Mouse (Mus musculus) ES-CJ7 (cell line): ENCODE results near the gene Sf3a3.
"Not testable (repeated sequence)": the region's sequence is repeated elsewhere in the genome, so short reads cannot be mapped to it uniquely, and the experiment has no call there.

Experiments
- DNase-seq: peaks from one replicate; pipeline ENCODE4 v3.0.0; 2011; ENCODE audit warnings: low read depth, low spot score

Gene Sf3a3

DNA sequence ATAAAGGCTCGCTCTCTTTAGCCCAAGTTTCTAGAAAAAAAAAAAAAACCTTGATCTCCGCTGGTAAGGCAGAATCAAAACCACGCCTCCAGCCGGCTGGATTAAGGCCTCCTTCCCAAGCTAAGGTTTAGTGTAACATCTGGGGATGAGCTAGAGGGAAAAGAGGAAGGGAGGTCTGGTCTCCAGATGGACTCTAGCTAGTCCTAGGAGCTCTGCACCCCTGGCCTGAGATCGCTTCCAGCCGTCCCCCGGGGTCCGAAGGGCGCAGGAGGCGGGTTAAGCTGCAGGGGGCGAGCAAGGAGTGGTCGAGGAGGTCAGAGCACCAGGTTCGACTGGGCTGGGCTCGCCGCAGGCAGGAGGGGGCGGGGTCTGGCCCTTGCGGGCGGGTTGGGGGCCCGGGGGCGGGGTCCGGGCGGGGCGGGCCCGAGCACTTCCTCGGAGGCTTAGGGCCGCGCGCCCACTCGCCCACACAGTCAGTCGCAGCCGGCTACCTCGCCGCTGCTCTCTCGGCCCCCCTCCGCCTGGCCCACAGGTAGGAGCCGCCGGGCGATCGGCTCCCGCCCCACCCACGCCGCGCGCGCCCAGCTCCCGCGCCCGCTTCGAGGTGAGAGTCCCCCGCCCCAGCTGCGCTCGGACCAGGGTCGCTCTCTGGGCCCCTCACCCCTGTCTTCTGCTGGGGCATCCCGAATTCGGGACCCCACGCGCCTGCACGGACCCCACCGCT is 14.2 kb upstream of the Sf3a3 start, which contains the start of gene Fhl3:
Gene Fhl3 (plus strand): TSS at position 454 of the 724 bp plus-strand sequence.
- DNase-seq: peak; percentile 79

DNA sequence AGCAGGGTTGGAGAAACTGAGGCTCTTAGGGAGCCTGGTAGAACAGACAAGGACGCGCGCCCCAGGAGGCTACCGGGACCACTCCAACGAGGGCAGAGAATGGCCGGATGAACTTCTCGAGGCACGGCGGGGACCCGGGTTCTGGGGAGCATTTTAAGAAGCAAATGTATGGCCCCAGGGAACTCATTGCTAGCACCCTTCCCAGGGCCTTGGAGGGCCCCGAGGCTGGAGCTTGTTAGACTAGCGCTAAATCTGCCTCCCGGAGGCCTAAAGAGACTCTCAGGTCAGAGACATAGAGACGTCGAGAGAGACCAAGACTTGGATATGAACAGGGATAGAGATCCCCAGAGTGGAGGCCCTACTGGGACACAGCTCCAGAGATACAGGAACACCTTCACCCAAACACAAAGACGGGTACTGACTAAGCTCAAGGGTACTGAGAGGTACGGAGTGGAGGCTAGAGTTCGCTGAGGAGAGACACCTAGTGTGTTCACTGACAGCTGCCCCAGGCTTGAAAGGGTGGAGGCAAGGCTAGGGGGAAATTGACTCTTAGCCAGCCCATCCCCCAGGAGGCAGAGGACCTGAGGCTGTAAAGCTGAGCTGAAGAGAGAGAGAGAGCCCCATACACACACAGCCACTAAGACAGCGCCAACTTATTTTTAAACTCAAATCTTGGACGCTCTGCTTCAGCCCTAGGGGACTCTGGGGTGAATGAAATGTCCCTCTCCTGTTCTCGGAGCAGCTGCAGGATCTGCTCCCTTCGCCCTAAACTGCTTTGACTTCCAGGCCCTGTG is 13.3 kb upstream of the Sf3a3 start:
- DNase-seq: peak; percentile 72

DNA sequence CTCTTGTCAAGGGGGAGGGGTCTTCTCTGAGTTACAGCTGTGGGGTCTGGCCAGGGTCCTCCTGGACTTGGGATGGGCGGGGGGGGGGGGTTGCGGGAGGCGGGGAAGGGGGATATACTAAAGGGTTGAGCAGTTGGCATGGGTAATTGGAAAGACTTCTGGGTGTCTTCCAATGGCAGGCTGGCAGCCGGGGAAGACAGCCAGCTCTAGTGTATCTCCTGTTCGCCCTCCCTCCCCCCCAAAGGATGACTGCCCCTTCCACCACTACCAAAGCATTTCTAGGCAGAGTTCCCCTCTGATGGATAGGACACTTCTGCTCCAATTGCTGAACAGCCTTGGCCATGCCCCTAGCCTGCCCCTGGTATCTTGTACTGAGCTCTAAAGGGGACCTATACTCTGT is 12.7 kb upstream of the Sf3a3 start:
- no peak for DNase-seq

DNA sequence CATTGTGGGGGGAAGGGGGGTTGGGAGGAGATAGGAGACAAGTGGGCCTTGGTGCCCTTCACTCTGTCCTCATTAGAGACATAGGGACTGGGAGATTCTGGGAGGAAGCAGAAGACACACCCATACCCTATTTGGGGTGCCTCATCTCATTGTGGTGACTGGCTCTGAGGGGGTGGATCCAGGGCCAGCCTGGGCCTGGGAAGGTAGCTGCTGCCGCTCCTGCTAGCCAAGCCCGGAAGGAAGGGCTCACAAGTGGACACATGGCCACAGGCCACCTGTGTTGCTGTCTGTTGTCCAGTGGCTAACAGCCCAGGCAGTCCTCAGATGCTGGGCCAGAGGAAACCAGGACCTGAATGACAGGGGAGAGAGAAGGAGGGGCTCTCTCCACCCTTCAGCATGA is 11.2 kb upstream of the Sf3a3 start:
- DNase-seq: peak; percentile 25

DNA sequence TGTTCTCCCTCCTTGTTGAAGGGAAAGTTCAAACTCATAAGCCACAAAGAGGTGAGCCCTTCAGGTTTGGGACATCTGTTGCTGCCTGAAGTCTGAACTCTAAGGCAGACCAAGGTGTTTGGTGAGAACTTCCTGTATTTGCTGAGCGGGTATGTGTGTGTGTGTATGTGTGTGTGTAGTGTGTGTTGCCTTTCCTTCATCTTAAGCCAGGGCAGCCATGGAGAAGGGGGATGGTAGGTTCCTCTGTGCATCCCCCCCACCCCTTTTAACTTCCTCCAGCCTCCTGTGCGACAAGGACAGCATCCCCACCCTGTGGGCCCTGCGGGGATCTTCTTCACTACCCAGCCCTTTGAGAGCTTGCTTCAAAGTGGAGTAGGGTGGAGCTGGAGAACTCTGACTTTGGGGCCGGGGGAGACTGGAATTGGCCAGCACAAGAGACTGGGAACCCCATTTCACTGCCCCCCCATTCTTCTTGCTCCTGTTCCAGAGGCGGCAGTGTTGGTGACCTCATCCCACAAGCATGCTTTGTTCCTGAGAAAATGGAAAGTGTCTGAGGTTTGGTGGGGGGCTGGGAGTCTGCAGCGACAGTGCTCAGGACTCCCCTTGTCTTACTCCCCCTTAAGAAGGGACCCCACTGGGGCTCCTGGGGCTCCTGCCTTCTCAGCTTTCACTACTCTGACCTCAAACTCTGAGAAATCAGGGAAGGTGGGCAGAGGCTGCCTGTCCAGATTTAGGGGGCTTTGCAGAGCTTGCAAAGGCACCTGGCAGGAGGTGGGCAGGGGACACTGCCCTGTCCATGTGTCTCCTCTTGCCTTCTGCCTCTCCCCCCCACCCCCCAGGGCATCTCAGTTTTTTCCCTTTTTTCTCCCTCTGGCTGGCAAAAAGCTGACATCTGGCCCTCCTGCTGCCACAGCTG is 10.4 kb upstream of the Sf3a3 start:
- DNase-seq: peak; percentile 83

DNA sequence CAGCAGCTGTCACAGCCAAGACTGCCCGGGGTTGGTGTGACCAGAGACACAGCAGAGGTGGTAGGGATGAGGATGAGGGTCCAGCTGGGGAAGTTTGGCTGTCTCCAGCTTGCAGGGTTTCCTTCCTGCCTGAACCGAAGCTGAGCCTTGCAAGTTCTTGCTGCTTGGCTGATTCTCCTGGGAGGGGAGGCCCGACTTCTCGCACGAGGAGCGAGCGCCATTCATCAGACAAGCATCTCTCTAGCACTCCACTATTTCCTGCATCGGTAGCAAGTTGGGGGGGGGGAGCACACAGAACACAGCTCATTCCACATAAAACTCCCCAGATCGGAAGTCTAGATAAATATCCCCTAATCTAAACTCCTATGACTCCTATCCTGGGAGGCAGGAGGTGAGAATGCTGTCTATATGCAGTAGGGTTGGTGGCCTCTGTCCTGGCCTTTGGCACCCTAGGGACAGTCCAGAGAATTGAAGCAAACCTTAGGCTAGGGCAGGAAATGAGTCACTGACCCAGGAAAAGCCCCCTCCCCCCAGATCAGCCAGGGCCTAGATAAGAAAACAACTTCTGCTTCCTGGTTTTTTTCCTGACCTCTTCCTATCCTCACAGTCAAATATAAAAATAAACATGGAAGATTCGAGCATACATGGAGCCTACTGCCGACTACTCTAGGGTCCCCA is 9.6 kb upstream of the Sf3a3 start:
- DNase-seq: no peak

DNA sequence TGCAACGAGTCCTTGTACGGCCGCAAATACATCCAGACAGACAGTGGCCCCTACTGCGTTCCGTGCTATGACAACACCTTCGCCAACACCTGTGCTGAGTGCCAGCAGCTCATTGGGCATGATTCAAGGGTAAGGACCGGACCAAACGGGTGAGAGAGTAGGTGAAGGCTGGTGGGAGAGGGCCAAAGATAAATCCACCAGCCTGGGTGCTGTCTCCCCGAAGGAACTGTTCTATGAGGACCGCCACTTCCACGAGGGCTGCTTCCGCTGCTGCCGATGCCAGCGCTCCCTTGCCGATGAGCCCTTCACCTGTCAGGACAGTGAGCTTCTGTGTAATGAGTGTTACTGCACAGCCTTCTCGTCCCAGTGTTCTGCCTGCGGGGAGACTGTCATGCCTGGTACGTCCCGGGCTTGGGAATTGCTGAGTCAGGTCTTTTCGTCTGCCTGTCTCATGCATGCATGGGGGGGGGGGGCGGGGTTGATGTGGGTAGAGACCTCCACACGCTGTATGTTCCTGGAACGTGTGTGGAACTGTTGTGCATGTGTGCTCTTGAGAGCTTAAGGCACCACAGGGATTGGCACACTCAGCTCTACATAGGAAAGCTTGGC is 8.8 kb upstream of the Sf3a3 start:
- DNase-seq: no peak

DNA sequence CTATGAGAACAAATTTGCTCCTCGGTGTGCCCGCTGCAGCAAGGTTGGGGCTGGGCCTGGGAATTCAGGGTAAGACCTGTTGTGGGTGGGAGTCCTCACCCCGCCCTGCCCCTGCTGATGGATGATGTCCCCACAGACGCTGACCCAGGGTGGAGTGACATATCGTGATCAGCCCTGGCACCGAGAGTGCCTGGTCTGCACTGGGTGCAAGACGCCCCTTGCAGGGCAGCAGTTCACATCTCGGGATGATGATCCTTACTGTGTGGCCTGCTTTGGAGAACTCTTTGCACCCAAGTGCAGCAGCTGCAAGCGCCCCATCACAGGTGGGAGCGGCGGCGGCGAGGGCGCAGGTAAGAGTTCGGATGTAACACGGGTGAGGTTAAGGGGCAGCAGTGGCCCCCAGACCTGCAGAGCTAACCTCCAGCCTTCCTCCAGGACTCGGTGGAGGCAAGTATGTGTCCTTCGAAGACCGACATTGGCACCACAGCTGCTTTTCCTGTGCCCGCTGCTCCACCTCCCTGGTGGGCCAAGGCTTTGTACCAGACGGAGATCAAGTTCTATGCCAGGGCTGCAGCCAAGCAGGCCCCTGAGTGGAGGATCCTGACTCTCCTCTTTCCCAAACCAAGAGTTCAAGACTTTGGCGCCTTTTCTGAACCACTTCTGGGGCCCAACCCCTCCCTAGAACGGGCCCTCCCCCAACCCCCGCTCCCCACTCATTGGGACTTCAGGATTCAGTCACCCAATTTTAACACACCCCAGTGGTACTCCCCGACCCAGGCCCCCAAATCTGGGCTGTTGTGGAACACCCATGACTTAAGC is 7.0 kb upstream of the Sf3a3 start:
- DNase-seq: not testable (repeated sequence)

DNA sequence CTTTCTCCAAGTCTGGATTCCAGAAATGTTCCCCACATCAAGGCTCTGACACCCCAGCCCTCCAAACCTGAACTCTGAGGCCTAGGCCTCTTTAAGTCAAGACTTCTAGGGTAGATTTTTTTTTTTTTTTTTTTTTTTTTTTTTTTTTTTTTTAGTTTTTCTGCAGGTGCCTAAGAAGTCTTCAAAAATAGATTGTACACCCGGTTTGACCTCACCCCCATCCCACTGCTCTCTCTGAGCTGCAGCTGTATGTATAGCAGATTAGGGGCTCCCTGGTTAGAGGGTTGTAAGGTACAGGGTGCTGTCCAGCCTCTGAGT is 6.4 kb upstream of the Sf3a3 start:
- DNase-seq: not testable (repeated sequence)

DNA sequence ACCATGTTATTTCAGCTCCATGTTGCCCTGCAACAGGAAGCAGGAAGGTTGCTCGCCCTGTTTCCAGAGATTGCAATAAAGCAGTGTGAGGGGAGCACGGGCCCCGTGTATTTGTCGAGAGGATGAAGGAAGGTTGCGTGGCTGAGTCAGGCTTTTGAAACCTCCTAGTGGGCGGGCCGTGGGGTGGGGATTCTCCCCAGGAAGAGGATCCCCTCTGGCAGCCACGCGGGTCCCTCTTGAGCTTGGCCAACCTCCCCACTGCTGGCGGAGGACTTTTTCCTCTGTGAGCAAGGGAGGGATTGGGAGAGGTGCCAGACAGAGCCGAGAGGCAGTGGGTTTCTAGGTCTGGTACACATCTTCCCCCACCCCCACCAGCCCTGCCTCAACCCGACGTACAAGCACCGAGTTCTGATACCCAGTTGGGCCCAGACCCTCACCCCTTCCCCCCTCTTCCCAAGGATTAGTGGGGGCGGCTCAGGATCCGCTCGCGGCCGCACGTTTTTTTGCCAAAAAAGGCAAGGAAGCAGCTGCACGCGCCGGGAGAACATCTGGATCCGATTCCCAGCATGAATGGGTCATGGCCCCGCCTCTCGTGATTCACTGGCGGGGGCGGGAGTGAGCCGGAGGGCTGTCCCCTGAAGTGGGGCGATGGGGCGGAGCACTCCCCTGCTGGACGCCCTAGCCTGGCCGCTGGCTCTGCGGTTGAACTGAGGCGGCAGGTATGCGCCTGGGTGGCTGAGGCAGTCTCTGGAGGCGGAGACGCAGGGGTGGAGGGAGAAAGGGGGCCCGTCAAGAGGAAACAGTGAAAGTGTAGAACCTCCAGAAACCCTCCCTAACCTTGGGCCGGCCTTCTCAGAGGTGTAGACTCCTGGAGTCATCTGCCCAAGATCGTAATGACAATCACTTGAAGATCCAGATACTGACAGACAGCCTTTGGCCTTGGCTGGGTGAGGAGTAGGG is 5.8 kb upstream of the Sf3a3 start:
- peak; percentile 95 for DNase-seq

DNA sequence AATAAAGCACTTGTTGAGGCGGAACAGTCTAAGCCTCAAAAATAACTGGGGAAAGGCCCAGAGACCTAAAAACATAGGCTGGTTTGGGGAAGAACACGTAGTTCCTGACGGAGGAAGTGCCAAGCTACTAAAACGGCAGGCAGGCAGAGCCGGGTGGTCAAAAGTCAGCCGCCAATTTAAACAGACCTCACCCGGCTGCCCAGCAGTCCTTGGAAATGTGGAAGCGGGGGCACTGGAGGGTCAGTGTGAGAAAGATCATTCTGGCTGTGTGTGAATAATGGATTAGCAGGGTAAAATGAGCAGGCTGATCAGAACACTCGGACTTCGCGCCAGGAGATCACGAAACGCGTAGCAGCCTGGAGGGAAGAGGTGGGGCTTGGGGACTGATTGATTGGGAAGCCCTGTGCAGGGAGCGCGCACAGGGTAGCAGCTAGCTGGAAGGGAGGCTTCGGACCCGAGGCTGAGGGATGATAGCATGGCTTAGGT is 4.6 kb upstream of the Sf3a3 start:
- peak; percentile 64 for DNase-seq

DNA sequence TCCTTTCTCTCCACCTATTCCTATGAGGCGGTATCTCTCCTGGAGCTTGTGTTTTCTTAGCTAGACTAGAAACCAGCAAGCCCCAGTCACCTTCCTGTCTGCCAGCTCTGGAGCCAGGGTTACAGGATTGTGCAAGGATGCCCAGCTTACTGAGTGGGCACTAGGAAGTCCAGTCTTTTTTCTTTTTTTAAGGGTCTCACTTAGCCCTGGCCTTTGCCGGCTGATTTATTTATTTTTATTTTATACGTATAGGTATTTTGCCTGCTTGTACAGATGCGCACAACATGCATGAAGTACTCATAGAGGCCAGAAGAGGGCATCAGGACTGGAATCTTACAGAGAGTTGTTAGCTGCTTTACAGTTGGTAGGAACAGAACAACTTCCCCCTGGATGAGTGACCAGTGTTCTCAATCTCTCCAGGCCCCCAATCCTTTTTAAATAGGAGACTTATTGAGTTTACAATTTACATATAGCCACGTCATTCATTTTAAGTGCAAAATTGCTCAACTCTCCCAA is 3.7 kb upstream of the Sf3a3 start:
- peak; percentile 78 for DNase-seq

DNA sequence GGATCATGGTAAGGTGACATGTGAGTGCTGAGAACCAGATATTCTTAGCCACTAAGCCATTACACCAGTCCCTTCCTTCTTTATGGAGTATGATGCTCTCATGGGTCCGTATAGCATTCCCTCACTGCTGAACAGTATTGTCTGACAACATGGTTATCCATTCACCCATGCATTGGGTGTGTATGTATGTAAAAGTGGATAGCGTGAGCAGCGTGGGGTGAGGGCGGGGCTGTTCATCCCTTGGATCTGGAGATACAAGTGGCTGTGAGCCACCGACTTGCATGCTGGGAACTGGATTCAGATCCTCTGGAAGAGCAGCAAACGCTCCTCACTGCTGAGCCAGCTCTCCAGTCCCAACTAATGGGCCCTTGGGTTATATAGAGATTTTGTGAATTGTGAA is 2.0 kb upstream of the Sf3a3 start:
- no peak for DNase-seq

DNA sequence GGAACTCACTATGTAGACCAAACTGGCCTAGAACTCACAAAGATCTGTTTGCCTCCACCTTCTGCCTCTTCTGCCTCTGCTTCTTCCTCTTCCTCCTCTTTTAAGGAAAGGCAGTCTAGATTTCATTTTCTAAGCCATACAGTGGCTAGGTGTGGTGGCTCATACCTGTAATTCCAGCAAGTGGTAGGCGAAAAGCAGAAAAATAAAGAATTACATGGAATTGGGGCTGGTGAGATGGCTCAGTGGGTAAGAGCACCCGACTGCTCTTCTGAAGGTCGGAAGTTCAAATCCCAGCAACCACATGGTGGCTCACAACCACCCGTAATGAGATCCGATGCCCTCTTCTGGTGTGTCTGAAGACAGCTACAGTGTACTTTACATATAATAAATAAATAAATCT is 726 bp upstream of the Sf3a3 start:
- not testable (repeated sequence) for DNase-seq

DNA sequence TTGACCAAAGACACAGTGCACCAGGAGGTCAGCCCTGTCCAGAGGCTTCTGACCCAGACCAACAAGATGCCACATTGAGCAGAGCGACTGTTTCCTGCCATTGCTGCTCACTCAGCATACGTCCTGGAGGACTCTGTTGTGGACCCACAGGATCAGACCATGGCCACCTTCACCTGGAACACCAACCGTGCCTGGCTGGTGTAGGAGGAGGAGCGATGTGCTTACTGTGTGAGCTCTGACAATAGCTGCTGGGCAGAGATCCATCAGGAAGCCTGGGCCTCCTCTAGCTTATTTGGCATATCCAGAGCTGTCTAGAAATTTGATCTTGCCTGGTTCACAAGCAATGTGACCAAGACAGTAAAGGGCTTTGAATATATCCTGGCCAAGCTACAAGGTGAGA is 4.5 kb downstream of the Sf3a3 start:
- no peak for DNase-seq

DNA sequence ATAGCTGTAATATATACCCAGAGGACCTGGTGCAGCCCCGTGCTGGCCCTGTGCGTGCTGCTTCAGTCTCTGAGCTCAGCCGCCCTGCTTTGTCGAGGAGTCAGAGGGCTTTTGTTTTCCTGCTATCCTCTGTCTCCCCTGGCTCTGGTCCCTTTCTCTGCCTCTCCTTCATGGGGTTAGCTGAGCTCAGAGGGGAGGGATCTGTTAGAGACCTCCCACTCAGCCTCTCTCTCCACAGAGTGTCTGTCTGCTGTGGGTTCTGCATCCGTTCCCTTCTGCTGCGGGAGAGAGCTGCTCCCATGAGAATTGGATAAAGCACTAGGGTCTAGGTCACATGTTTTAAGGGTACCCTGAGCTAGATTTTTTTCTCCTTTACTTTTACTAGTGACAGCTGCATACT is 11.5 kb downstream of the Sf3a3 start:
- no peak for DNase-seq

DNA sequence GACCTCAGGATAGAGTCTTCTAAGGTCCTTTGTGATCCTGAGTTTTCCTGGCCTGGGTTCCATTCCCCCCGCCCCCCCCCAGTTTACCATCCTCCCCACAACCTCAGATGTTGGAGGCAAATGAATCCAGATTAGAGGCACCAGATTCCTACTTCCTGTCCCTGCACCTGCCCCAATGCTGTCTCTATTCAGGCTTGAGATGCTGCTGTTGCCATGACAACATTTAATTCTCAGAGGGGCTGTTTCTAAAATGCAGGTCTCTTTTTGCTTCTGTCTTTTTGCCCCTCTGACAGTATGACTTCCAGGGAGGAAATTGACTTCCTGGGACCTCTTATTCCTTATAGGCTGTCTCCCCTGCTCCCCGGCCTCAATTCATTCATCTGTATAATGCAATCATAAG is 22.4 kb downstream of the Sf3a3 start:
- no peak for DNase-seq

DNA sequence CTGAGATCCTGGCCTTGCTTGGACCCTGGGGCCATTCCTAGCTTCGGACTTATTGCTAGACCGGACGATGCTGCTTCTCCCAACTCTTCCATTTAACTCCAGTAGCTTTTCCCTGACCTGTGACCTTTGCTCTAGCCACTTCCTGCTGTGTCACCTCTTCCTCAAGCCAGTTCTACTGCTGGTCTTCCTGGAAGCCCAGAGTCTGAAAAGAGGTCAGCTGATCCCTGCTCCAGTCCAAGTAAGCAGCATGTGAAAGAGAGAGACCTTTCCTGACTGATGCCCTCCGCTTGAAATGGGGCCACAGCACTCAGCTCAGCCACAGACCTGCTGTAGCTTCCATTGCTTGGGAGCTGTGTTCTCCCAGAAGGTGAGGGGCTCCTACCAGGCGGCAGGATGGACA is 22.9 kb downstream of the Sf3a3 start:
- DNase-seq: no peak

DNA sequence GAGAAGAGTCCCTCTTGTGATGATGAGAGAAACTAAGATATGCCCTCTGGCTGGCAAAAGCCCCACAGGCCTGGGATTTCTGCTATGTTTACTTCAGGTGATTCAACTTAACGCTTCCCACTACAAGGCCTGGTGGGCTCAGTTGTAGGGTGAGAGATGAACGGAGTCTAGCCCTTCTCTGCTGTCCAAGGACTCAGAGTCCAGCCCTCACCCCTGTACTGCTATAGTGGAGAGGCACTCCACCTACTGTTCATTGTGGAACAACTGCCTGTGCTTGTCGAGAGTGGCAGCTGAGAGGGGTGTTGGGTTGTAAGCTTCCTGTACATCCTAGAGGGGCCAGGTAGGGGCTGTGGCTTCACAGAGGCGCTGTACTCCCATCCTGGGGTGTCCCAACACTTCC is 23.4 kb downstream of the Sf3a3 start:
- DNase-seq: no peak
